Mouse (Mus musculus): ENCODE data around the gene Akap17b.

DNA sequence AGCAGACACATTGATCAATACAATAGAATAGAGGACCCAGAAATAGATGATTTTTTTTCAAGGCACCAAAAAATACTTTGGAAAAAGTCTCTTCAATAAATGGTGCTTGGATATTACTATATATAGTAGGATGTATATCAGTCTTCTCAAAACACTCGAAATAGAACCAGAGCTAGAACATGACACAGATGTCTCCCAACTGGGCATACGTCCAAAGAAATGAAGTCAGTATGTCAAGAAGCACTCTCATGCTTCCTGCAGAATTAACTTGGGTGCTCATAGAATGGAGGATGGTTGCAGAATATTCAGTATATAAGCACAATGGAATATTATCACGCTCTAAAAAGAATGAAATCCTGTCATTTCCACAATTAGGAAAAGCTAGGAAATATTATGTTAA lies 17.1 kb downstream of the Akap17b start:
- TF ChIP-seq MYOD1 (IDR thresholded peaks at IDR 0.05; ENCODE audit: control insufficient read depth, insufficient read length, low read depth): no peak
- TF ChIP-seq CTCF (IDR thresholded peaks at IDR 0.05; ENCODE audit: control insufficient read depth, insufficient read depth, insufficient read length): no peak
- TF ChIP-seq MAX (IDR thresholded peaks at IDR 0.05): no peak
- no peak for TF ChIP-seq USF1 (IDR thresholded peaks at IDR 0.05; ENCODE audit: low read depth)
- TF ChIP-seq MYOG (IDR thresholded peaks at IDR 0.05; ENCODE audit: control insufficient read depth, extremely low read depth, insufficient read length): no peak
- TF ChIP-seq CEBPB (IDR thresholded peaks at IDR 0.05; ENCODE audit: low read depth): no peak
- TF ChIP-seq FOSL1 (IDR thresholded peaks at IDR 0.05; ENCODE audit: insufficient read depth, low read length, poor library complexity, severe bottlenecking): no peak
